Mouse (Mus musculus) E14TG2a.4 (cell line): Measurements from ENCODE around the gene Hba-x.

ENCODE experiments used
- CTCF ChIP-seq: conservative IDR thresholded peaks from 2 replicates; pipeline ENCODE4 v1.5.1; 2014; ENCODE audit warnings: low read length
- NANOG ChIP-seq: IDR thresholded peaks from 2 replicates; pipeline ENCODE4 v1.6.1; 2014; ENCODE audit warnings: borderline replicate concordance, low read length, mixed read lengths
- POU5F1 ChIP-seq: IDR thresholded peaks from 2 replicates; pipeline ENCODE4 v1.6.1; 2014; ENCODE audit warnings: low read length, borderline replicate concordance

GRCm38 (mm10) chr11:32307006-32307405, 30.8 kb downstream of the Hba-x start:
- TF ChIP-seq CTCF (no peak), NANOG (no peak), POU5F1 (no peak)
